Mouse (Mus musculus) adrenal gland, adult 8-10 months (tissue): ENCODE data around the gene Apod. TPM values are rescaled to one million over a fixed set of nuclear protein-coding genes. Genes with fewer than 3 reads are reported as not detected.
"Not testable (repeated sequence)": the region's sequence is repeated elsewhere in the genome, so short reads cannot be mapped to it uniquely, and the experiment has no call there.

Experiments
- DNase-seq: peaks from one replicate; pipeline ENCODE4 v3.0.0; 2022
- total RNA-seq, 4 experiments: library from RNA; stranded (reverse); gene quantifications; 2 replicates each; pipeline ENCODE4 v1.2.4; 2022

Gene Apod
- total RNA-seq = 10 to 100 TPM in 1 of 4 experiments, 1 to 10 TPM in 3; 9.1 to 11.2 (median 9.5) TPM

DNA sequence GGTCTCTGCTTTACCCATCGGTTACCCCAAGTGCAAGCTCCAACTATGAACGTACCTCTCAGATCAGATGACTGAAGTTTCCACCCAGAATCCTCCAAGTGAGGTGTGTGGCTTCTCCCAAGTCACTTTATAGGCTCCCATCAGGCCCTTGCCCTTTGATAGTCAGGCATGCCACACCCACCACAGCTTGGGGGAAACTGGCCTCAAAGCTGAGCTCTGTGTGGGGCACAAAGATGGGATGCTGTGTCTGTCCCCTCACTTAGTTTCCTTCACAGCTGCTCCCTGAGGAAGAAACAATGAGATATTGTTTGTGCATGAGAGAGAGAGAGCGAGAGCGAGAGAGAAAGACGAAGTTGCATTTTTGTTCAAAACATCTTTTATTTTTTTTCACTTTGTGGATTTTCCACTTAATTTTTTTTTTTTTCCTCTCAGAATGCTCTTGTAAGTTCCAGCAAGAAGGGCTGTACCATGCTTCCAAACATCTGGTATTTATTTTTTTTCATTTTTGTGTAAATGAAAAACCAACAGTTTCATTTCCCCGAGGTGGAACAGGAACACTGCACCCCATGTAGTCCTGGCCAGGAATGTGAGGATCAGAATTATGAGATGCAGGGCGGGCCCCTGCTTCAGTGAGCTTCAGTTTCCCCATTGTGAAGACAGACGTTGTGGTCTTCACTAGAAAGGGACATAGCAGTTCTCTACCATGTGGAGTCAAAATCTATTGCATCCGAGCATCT, at the start of gene Apod:
Gene Apod (minus strand): TSS at position 312 of the 737 bp plus-strand sequence.
- no peak for DNase-seq

DNA sequence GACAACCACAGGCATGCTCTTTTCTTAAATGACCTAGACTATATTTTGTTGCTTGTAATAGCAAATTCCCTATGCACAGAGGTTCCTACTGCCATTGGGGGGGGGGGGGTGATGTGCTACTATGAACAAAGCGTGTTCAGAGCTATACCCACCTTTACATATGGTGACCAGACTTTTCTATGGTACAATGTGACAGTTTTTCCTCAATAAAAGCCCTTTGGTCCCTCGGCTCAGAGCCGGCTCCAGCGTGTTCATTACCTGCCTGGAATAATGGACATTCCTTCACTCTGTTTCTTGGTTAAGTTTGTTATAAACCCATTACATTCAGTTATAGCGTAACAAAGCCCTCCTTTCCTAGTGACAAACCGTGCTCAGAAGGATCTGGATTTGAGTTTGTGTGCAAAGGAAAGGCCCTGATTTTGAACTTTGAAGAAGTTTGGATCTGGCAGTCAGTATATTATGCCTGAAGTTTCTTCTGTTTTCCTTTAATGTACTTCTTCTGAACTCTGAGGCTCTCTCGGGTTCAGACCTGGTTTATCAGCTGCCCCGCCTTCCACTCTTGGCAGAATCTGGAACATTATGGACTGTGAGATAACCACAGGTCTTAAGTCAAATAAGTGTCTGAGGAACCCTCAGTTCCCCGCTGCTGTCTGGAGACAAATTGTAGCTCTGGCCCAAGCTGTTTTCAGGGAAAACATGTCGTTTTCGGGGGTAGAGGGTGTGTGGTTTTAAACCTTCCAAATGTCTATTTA, 49.3 kb upstream of the Apod start:
- DNase-seq = no peak

DNA sequence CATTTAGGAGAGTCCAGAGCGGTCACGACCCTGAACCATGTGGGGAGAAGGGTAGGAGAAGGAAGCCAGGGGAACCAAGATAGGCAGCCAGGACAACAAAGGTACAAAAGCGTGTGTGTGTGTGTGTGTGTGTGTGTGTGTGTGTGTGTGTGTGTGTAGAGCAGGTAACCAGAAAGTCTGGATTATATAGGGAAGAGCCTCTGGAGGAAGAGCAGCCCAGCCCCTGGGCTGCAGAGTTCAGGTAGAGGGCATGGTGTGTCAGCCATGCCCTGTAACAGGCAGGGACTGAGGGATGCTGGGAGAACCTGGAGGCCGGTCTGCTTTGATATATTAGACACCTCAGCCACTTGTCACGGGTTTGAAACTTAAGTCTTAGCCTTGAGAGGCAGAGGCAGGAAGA, 44.9 kb upstream of the Apod start:
- no peak for DNase-seq

DNA sequence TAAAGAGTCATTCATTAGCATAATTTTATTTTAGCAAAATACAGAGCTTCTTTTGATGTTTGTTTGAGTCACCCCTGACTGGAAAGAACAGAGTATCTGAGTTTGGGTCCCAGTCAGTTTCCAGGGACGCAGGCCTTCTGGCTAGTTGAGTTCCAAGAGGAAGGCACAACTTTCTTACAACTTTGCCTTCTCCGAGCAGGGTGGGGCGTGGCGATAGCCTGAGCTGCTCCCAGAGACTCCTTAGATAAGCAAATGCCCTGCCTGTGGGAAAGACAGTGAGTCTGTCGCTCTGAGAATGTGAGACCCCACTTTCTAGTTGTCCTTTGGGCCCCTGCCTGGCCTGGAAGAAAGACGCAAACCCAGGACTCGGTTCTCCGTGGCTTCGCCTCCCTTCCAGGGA, 44.4 kb upstream of the Apod start:
- DNase-seq = no peak

DNA sequence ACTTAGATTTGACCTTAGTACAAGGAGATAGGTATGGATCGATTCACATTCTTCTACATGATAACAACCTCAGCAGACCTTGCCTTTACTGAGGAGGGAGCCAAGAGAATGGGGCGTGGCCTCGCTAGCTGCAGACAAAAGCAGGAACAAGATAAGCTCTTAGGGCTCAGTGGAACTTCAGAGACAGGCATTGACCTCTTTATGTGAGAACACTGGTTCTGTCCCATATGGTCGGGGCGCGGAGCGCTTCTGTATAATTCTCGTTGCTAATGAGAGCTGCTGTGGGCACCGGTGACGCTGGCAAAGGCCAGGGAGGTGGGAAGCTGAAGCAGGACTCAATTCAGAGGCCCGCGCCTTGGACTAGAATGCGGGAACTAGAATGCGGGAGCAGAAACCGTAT, 44.0 kb upstream of the Apod start:
- no peak for DNase-seq

DNA sequence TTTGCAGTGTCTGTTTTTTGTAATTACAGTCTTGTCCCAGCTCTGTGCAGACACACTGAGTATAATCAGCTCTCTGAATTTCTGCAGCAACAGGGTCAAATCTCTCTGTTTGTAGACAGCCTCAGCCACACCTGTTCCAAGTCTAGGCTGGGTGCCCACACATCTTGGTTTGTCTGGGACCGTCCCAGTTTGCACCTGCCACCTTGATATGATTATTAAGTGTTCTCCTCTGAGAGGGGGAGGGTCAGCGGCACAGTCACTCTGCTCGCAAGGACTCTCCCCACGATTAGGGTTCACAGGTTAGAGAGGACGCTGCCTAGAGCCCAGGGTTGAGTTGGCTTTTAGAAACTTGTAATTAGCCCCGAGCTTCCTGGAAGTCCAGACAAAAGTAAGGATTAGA, 41.3 kb upstream of the Apod start:
- no peak for DNase-seq

DNA sequence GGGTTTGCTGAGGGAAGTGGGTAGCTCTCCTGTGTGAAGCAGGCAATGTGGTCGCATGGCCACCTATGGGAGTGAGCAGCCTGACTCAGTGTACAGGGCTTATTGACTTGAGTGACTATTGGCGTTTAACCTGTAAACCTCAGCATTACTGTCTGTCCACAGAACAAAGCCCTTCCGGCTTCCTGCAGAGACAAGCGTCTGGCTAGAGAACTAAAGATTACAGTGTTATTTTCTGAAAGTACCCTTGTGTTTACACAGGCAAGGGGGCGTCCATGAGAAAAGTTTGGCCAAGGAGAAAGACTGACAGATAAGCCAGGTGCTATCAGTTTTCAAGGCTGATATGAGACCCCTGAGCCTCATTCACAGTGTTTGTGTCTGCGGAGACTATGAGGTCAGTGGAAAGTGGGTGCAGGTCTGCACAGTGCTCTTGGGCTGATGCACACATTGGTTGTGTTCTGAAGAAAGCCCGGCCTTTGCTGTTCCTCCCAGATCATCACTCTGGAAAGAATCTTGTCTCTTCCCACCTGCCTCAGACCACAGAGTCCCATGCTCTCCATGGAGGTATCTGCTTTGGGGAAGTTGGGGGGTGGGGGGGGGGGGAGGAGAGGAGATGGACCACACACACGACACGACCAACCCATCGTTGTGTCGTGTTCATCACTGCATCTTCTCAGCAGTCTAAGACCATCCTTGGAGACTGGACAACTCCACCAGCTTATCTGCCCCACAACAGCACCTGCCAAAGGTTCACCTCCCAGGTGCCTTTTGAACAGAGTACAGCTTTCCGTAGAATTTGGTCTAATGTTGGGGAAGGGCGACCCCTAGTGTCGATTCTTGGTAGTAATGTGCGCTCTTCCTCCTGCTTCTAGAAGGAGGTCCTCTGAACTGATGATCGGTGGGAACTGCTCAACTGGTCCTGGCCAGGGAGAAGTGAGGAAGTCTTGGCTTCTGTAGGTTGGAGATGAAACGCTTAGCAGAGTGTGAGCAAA, 40.0 kb upstream of the Apod start:
- peak; percentile 21 for DNase-seq

DNA sequence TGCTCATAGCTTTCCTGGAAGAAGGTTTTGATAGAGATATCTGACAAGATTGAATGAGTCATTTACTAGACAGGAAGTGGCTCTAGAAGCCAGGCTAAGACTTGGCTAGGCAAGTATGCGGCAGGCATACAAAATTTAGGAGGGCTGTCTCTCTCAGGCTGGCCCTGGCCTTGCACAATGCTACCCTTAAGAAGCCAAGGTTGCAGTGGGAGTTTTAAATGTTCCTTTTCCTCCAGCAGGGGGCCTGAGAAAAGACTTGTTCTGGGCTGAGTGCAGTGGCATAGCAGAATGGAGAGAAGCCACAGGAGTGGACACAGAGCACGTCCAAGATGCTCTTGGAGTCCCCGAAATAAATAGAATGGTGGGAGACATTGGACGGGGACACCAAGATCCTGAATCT, 38.4 kb upstream of the Apod start:
- DNase-seq = no peak

DNA sequence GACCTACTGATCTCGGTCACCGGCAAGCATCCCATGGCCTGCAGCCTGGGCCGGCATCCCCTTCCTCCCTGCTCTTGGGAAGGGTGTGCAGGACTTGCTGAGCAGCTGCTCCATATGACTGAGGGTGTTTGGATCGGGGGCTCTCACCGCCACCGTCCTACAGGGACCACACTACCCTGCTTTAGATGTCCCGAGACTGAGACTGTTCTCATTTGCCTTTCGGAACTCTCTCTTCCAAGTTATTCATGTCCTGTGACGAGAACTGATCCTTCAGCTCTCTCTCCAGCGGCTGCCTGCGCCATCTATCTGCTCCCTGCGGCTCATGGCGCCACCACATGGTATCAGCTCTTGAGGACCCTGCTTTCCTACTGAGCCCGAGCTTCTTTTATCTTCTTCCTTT, 33.0 kb upstream of the Apod start:
- DNase-seq = peak; percentile 37

DNA sequence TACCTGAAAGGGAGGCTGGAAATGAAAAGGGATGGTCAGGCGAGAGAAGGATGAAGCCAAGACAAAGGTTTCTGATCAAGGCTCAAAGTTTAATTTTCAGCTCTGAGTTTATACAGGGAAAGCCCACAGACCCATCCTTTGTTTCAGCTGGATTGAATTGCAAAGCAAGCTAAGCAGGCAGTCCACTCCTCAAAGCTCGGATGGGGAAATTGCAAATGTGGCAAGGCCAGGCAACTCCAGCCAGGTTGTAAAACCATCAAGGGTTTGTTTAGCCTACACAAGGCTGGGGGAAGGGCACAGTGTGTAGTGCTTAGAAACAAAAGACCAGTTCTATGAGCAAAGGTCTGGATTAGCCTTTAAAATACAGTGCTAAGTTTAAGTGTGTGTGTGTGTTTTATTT, 28.4 kb upstream of the Apod start:
- DNase-seq = no peak

DNA sequence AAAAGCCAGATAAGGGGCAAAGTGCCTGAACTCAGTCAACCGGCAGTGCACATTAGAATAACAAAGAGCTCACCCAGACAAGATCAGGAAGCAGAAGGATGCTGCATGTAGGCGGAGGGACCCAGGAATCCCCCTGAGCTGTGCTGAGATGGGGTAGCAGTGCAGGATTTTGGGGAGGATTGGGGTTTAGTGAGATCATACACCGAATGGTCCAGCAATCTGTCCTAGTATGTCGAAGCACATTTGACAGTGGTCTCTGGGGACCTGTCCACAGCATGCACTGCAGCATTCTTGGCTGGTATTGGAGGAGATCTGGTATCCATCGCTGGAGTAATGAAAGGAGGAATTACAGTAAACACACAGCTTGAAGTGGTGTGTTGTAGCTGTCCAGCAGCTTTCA, 27.9 kb upstream of the Apod start:
- DNase-seq = no peak

DNA sequence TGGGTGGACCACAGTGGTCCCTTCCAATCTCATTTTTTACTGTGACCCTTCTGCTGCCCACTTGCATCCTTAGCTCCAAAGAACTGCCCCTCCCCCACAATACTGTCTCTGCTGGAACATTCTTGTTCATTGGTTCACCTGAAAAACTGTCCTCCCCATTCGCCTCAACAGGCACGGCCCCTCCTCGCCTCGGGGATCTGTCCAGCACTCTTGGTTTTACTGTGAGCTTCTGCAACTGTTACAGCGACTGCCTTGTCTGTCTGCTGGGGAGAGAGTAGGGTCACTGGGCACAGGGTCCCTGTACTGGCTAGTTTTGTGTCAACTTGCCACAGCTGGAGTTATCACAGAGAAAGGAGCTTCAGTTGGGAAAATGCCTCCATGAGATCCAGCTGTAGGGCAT, 24.7 kb upstream of the Apod start:
- no peak for DNase-seq

DNA sequence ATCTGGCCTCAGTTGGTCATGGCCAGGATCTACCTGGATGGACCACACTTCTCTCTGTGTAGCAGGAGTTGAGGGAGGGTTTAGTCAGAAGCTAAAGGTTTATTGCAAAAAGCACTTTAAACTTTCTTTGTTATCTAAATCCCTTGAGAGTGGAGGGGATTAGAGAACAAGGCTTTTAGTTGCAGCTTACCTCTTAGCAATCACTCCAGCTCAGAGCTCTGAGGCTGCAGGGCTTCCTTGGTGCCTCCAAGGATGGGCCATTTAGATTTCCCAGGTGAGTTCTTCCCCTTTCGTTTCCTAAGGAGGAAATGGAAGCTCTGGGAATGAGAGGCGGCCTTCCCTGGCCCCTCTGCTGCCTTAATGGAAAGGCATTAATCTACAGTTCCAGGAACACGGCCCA, 23.3 kb upstream of the Apod start:
- DNase-seq = no peak

DNA sequence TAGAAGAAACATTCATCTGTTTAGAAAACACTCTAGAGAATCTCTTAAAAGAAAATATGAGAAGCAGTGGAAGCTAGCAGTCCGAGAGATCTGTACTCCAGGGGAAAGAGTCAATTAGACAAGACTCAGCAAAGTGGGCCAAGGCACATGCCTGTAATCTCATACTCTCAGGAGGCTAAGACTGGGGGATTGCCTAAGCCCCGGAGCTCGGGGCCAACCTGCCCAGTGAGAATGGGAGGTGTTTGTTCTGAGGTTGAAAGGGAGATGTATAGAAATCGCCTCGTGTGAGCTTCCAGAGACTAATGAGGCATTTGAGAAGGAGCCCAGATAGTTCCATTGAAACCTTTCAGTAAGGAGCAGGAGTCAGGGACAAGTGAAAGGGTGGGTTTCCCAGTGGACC, 20.2 kb upstream of the Apod start:
- no peak for DNase-seq

DNA sequence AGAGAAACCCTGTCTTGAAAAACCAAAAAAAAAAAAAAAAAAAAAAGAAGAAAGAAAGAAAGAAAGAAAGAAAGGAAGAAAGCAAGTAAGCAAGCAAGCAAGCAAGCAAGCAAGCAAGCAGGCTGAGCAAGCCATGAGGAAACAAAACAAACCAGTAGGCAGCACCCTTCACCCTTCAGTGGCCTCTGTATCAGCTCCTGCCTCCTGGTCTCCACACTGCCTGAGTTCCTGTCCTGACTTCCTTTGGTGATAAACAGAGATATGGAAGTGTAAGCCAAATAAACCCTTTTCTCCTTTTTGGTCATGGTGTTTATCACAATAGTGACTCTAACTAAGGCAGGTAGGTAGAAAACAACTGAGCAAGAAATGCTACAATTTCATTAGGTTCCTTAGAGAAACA, 18.0 kb upstream of the Apod start:
- DNase-seq = no peak

DNA sequence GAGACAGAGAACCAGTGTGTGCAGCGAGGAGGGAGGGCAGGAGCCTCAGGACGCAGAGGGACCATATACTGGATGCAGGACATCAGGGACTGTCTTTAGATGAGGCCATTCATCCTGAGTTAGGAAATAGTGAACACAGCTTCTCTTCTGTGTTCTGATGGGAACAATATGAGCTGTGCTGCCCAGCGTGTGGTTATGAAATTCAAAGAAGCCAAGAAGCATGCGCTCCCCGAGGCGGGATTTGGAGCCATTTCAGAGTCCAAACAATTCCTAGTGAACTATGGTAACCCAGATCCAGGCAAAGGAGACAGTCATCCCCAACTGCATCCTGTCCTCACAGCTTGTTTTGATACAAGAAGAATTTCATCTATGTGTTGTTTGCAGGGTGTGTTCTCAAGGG, 16.4 kb upstream of the Apod start:
- DNase-seq = not testable (repeated sequence)

DNA sequence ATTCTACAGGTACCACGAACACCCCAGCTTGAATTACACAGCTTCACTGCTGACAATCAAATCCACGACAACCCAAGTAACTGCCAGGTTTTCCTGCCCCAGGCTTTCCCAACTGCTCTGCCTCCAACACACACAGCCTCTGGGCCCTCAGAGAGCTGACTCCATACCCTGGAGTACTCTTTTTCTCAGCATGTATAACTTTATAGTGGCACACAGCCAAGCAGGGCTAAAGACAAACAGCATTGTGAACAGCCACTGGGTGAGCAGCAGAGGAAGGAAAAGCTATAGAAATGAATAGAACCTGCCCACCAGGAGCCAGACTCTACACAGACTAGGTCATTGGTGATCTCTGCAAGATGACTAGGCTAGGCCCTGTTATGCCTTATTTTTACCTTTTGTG, 15.1 kb upstream of the Apod start:
- no peak for DNase-seq

DNA sequence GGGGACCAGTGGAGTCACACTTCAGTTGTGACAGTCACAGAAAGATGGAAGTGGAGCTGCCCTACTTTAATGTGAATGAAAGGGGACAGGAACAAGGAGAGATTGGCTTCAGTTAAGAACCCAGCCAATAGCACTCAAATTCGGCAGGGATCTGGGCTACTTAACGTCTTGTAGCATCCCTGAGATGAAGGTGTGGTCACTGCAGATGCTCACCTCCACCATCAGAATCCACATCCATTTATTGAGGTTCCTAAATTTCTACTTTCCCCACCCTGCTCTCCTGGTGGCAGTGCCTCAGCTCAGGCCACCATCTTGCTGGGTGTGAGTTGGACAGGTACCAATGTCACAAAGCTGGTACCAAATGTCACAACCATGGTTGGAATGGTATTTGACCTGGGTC, 13.3 kb upstream of the Apod start:
- no peak for DNase-seq

DNA sequence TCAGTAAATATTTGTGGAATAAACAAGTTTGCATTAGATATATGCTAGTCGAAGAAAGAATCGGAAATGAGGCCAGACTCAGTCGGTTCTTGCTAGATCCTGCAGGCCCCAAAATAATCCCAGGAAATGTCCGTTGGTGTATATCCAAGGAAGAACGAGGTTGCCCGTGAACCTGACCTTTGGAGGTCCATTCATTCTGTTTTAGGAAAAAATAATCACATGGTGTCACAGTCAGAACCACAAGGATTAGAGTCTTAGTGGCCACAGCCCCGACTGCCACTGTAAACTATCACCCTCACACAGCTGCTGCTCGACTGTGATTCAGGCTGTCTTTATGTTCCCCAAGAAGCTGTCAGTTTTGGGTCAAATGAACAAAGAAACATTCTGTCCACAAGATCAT, 12.8 kb upstream of the Apod start:
- DNase-seq = no peak

DNA sequence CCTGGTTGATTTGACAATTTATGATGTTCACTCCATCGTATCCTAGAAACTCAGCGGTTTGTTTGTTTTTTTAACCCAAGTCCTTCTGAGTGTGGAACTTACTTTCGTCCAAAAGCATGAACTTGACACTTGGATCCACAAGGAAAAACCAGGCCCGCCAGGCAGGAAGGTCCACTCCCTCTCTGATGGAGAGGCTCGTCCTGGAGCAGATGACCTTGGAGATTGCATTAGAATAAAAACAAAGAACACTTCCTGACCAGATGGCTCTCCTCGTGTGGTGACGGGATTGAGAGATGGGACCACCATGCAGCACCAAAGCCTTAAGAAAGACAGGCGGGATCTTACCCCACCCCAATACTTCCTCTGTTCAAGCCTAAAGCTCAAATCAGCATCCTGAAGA, 12.1 kb upstream of the Apod start:
- peak; percentile 18 for DNase-seq

DNA sequence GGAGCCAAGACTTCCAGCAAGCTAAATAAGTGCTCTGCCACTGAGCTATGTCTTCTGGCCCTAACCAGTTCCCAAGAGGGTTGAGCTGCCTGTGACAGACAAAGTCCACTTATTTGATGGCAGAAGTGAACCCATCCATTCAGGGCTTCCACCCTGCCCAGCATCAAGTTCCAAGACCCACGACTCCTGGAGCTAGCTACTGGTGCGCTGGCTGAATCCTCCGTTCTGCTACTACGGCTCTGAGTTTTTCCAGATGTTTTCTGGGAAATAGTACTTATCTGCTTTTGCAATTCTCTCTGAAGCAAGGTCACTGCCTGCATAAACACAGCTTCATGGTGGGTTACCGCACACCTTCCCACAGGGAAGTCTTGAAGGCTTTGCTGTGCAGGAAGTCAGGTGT, 11.4 kb upstream of the Apod start:
- no peak for DNase-seq

DNA sequence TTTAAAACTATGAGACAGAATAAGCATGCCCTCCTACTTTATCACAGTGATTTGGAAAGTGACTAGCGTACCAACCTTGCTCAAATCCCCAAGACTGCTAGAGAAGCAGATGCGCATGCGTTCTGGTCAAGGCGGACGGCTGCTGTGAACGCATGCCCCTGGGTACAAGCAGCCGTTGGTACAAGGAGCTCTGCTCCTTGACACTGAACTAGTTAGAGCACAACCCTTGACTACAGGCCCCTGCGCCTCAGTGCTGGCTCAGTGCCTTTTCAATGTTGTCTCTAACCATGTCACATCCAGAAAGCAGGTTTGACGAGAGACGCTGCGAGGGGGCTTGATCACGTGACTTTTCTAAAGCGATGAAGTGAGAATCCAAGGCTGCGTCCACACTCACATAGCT, 10.5 kb upstream of the Apod start:
- DNase-seq = no peak

DNA sequence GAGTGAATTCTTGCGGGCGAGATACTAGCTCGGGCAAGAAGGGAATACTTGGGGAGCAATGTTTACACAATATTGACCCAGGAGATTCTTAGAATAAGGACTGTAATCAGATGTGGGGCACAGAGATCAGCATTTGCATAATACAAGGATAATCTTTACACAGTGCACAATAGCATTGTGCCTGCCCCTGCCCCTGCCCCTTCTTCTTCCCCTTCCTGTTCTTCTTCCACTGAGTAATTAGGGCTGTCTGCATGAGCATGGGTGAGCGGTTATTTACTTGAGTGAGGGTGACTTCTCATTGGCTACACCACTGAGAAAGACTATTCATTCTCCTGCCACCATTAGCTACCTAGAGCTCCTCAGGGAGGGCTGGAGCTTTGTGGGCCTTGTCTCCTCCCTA, 6.9 kb upstream of the Apod start:
- no peak for DNase-seq
